8 mouse cellular contexts compared by ENCODE assay signal in the genomic region with DNA sequence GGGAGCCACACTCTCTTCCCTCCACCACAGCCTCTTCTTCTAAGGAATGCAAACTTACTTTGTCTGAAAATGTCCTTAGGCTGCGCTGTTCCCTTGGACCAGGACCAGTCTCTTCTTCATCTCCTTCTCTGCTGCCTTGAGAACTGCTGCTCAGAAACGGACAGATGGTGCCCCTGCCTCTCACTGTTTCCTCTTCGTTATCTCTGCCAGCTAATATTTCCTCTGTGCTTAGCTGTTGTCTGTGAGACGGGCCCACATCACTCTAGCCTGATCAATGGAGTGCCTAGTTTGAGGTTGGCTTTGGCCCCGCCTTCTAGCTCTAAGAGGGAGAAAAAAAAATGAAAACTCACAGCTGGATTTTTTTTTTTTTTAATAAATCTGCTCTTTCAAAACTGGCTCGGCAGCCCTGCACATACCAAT.
A peak's percentile ranks its signal among the peaks of the same experiment; 100 is the strongest.
DNase-seq lines count a peak whose midpoint lies in the region; ATAC-seq and TF ChIP-seq lines count a peak whose summit lies in the region.

No protein-coding gene starts in this region.

- no peaks in the 10 kb centered on the region for H3K36me3 ChIP-seq in forebrain, embryonic 10.5 days (replicated peaks)
- no peaks in the 10 kb centered on the region for H3K36me3 ChIP-seq in forebrain, postnatal 0 days (ENCODE audit: insufficient read depth)
- no peaks in the 10 kb centered on the region for H3K36me3 ChIP-seq in liver, embryonic 11.5 days (ENCODE audit: control insufficient read depth, insufficient read depth, low read length)
- no peaks in the 10 kb centered on the region for H3K36me3 ChIP-seq in liver, postnatal 0 days (replicated peaks; ENCODE audit: insufficient read depth, low read length)
- H3K36me3 ChIP-seq in intestine, postnatal 0 days (ENCODE audit: control insufficient read depth, insufficient read depth) = no peaks in the 10 kb centered on the region
- no peaks in the 10 kb centered on the region for H3K36me3 ChIP-seq in stomach, embryonic 14.5 days (ENCODE audit: control insufficient read depth, insufficient read depth, low read length)
- H3K36me3 ChIP-seq in forebrain, embryonic 11.5 days (ENCODE audit: control insufficient read depth, insufficient read depth, low read length) = no peaks in the 10 kb centered on the region

- no peak for TF ChIP-seq CTCF in forebrain, postnatal 0 days (IDR thresholded peaks at IDR 0.05; ENCODE audit: low read depth)
- no peak for TF ChIP-seq CTCF in liver, postnatal 0 days (IDR thresholded peaks at IDR 0.05; ENCODE audit: low read depth)
- TF ChIP-seq CTCF in intestine, postnatal 0 days (IDR thresholded peaks at IDR 0.05; ENCODE audit: low read depth) = peak; percentile 27; the same call in 1 of the 2 replicates

- DNase-seq in forebrain, embryonic 10.5 days (ENCODE audit: extremely low spot score, low spot score) = no peak
- DNase-seq in forebrain, postnatal 0 days = no peak
- DNase-seq in liver, embryonic 11.5 days (ENCODE audit: low spot score) = no peak
- no peak for DNase-seq in liver, postnatal 0 days
- DNase-seq in yolk sac, embryonic 10.5 days (ENCODE audit: low spot score) = no peak
- DNase-seq in forebrain, embryonic 11.5 days (ENCODE audit: low spot score) = no peak

- no peak overlapping the region for H3K4me3 ChIP-seq in forebrain, embryonic 10.5 days
- no peak overlapping the region for H3K4me3 ChIP-seq in forebrain, postnatal 0 days (ENCODE audit: low read depth, low read length)
- H3K4me3 ChIP-seq in liver, embryonic 11.5 days (ENCODE audit: low read depth, low read length) = no peak overlapping the region
- no peak overlapping the region for H3K4me3 ChIP-seq in liver, postnatal 0 days (ENCODE audit: low read depth, low read length)
- H3K4me3 ChIP-seq in intestine, postnatal 0 days (ENCODE audit: low read depth, low read length) = peak overlapping the region; percentile 32
- H3K4me3 ChIP-seq in stomach, embryonic 14.5 days (ENCODE audit: low read depth, low read length) = peak overlapping the region; percentile 36
- no peak overlapping the region for H3K4me3 ChIP-seq in forebrain, embryonic 11.5 days (ENCODE audit: low read depth, low read length)

- H3K9me3 ChIP-seq in forebrain, embryonic 10.5 days = no peaks in the 10 kb centered on the region
- no peaks in the 10 kb centered on the region for H3K9me3 ChIP-seq in forebrain, postnatal 0 days (ENCODE audit: low read length)
- H3K9me3 ChIP-seq in liver, embryonic 11.5 days (ENCODE audit: control insufficient read depth, low read length) = no peaks in the 10 kb centered on the region
- no peaks in the 10 kb centered on the region for H3K9me3 ChIP-seq in liver, postnatal 0 days (ENCODE audit: low read length)
- no peaks in the 10 kb centered on the region for H3K9me3 ChIP-seq in intestine, postnatal 0 days (ENCODE audit: control insufficient read depth)
- H3K9me3 ChIP-seq in stomach, embryonic 14.5 days (ENCODE audit: control insufficient read depth, low read depth, low read length) = no peaks in the 10 kb centered on the region
- no peaks in the 10 kb centered on the region for H3K9me3 ChIP-seq in forebrain, embryonic 11.5 days (ENCODE audit: control insufficient read depth, low read length)

- H3K27me3 ChIP-seq in forebrain, embryonic 10.5 days (ENCODE audit: poor library complexity, severe bottlenecking) = no peaks in the 10 kb centered on the region
- no peaks in the 10 kb centered on the region for H3K27me3 ChIP-seq in forebrain, postnatal 0 days (ENCODE audit: insufficient read depth, low read length)
- H3K27me3 ChIP-seq in liver, embryonic 11.5 days (replicated peaks; ENCODE audit: control insufficient read depth, insufficient read depth, low read length) = no peaks in the 10 kb centered on the region
- H3K27me3 ChIP-seq in liver, postnatal 0 days (ENCODE audit: insufficient read depth, low read length) = no peaks in the 10 kb centered on the region
- no peaks in the 10 kb centered on the region for H3K27me3 ChIP-seq in intestine, postnatal 0 days (replicated peaks; ENCODE audit: control insufficient read depth, insufficient read depth, low read length)
- no peaks in the 10 kb centered on the region for H3K27me3 ChIP-seq in stomach, embryonic 14.5 days (ENCODE audit: control insufficient read depth, insufficient read depth, low read length)
- H3K27me3 ChIP-seq in forebrain, embryonic 11.5 days (ENCODE audit: control insufficient read depth, insufficient read depth, low read length) = no peaks in the 10 kb centered on the region

- peak overlapping the region; percentile 2; the same call in 1 of the 2 replicates for H3K27ac ChIP-seq in forebrain, embryonic 10.5 days
- no peak overlapping the region for H3K27ac ChIP-seq in forebrain, postnatal 0 days (ENCODE audit: low read depth, low read length)
- no peak overlapping the region for H3K27ac ChIP-seq in liver, embryonic 11.5 days (ENCODE audit: low read depth, low read length)
- no peak overlapping the region for H3K27ac ChIP-seq in liver, postnatal 0 days (ENCODE audit: low read depth)
- H3K27ac ChIP-seq in intestine, postnatal 0 days (ENCODE audit: low read depth, low read length) = no peak overlapping the region
- peak overlapping the region; percentile 90 for H3K27ac ChIP-seq in stomach, embryonic 14.5 days (ENCODE audit: low read length)
- no peak overlapping the region for H3K27ac ChIP-seq in forebrain, embryonic 11.5 days (ENCODE audit: low read depth, low read length)

- no peak overlapping the region for H3K9ac ChIP-seq in forebrain, postnatal 0 days
- H3K9ac ChIP-seq in liver, embryonic 11.5 days (ENCODE audit: low read depth, low read length) = no peak overlapping the region
- no peak overlapping the region for H3K9ac ChIP-seq in liver, postnatal 0 days (replicated peaks)
- H3K9ac ChIP-seq in intestine, postnatal 0 days (ENCODE audit: low read depth, low read length) = peak overlapping the region; percentile 40; the same call in 1 of the 2 replicates
- peak overlapping the region; percentile 42 for H3K9ac ChIP-seq in stomach, embryonic 14.5 days (replicated peaks; ENCODE audit: low read depth, low read length)
- no peak overlapping the region for H3K9ac ChIP-seq in forebrain, embryonic 11.5 days (ENCODE audit: low read length)

- TF ChIP-seq EP300 in liver, postnatal 0 days (IDR thresholded peaks at IDR 0.05; ENCODE audit: low read depth) = no peak

- no peak overlapping the region for H3K4me2 ChIP-seq in forebrain, postnatal 0 days (ENCODE audit: low read depth)
- peak overlapping the region; percentile 11 for H3K4me2 ChIP-seq in liver, embryonic 11.5 days
- no peak overlapping the region for H3K4me2 ChIP-seq in liver, postnatal 0 days (ENCODE audit: low read depth, low read length)
- H3K4me2 ChIP-seq in intestine, postnatal 0 days (replicated peaks; ENCODE audit: low read depth) = peak overlapping the region; percentile 46
- H3K4me2 ChIP-seq in stomach, embryonic 14.5 days (replicated peaks; ENCODE audit: low read depth, low read length) = peak overlapping the region; percentile 39
- no peak overlapping the region for H3K4me2 ChIP-seq in forebrain, embryonic 11.5 days (ENCODE audit: low read depth, low read length, severe bottlenecking)

- H3K4me1 ChIP-seq in forebrain, embryonic 10.5 days = peaks cover 4% of the 10 kb centered on the region; the same call in 1 of the 2 replicates
- H3K4me1 ChIP-seq in forebrain, postnatal 0 days (ENCODE audit: insufficient read depth) = no peaks in the 10 kb centered on the region
- no peaks in the 10 kb centered on the region for H3K4me1 ChIP-seq in liver, embryonic 11.5 days (replicated peaks; ENCODE audit: control insufficient read depth, insufficient read depth, low read length)
- H3K4me1 ChIP-seq in liver, postnatal 0 days (ENCODE audit: insufficient read depth) = no peaks in the 10 kb centered on the region
- no peaks in the 10 kb centered on the region for H3K4me1 ChIP-seq in intestine, postnatal 0 days (replicated peaks; ENCODE audit: control insufficient read depth, insufficient read depth, low read length)
- H3K4me1 ChIP-seq in stomach, embryonic 14.5 days (ENCODE audit: control insufficient read depth, insufficient read depth, low read length) = peaks cover 4% of the 10 kb centered on the region; the same call in 1 of the 2 replicates
- H3K4me1 ChIP-seq in forebrain, embryonic 11.5 days (replicated peaks; ENCODE audit: control insufficient read depth, insufficient read depth, low read length) = no peaks in the 10 kb centered on the region

- ATAC-seq in forebrain, postnatal 0 days = no peak
- ATAC-seq in liver, embryonic 11.5 days (replicated peaks; ENCODE audit: low FRiP score) = peak; percentile 70
- ATAC-seq in liver, postnatal 0 days = no peak
- no peak for ATAC-seq in intestine, postnatal 0 days
- ATAC-seq in stomach, embryonic 14.5 days (ENCODE audit: insufficient number of reproducible peaks, insufficient read depth, low FRiP score, low read depth) = no peak
- ATAC-seq in forebrain, embryonic 11.5 days (replicated peaks; ENCODE audit: low FRiP score) = no peak

- WGBS in forebrain, embryonic 10.5 days = 72% methylated on average over 6 of the region's 6 CpGs
- WGBS in forebrain, postnatal 0 days = 44% methylated on average over 6 of the region's 6 CpGs
- WGBS in liver, embryonic 11.5 days = 20% methylated on average over 6 of the region's 6 CpGs
- 34% methylated on average over 6 of the region's 6 CpGs for WGBS in liver, postnatal 0 days (ENCODE audit: insufficient replicate concordance)
- 34% methylated on average over 6 of the region's 6 CpGs for WGBS in intestine, postnatal 0 days
- WGBS in stomach, embryonic 14.5 days = 29% methylated on average over 6 of the region's 6 CpGs
- WGBS in forebrain, embryonic 11.5 days = 55% methylated on average over 6 of the region's 6 CpGs

Comparison
In these comparisons a context has a peak if more than half of its experiments do, and no peak if none do; other contexts are left out.
1. H3K27ac ChIP-seq: peak in forebrain, embryonic 10.5 days (single experiment) and stomach, embryonic 14.5 days (single experiment); none in forebrain, postnatal 0 days (single experiment), liver, embryonic 11.5 days (single experiment), liver, postnatal 0 days (single experiment), intestine, postnatal 0 days (single experiment) and forebrain, embryonic 11.5 days (single experiment).
2. H3K4me2 ChIP-seq: peak in liver, embryonic 11.5 days (single experiment), intestine, postnatal 0 days (single experiment) and stomach, embryonic 14.5 days (single experiment); none in forebrain, postnatal 0 days (single experiment), liver, postnatal 0 days (single experiment) and forebrain, embryonic 11.5 days (single experiment).
3. H3K4me3 ChIP-seq: peak in intestine, postnatal 0 days (single experiment) and stomach, embryonic 14.5 days (single experiment); none in forebrain, embryonic 10.5 days (single experiment), forebrain, postnatal 0 days (single experiment), liver, embryonic 11.5 days (single experiment), liver, postnatal 0 days (single experiment) and forebrain, embryonic 11.5 days (single experiment).
4. H3K9ac ChIP-seq: peak in intestine, postnatal 0 days (single experiment) and stomach, embryonic 14.5 days (single experiment); none in forebrain, postnatal 0 days (single experiment), liver, embryonic 11.5 days (single experiment), liver, postnatal 0 days (single experiment) and forebrain, embryonic 11.5 days (single experiment).